Mouse (Mus musculus) retina, embryonic 14.5 days (tissue): ENCODE data around the gene Morn4.
"Not testable (repeated sequence)": the region's sequence is repeated elsewhere in the genome, so short reads cannot be mapped to it uniquely, and the experiment has no call there.

Experiments
- DNase-seq: peaks from one replicate; pipeline ENCODE4 v3.0.0-alpha.2; 2015; ENCODE audit warnings: low spot score

Gene Morn4

GRCm38 (mm10) chr19:42085690-42086089 lies 467 bp downstream of the Morn4 start:
- DNase-seq, result no peak

- DNase-seq, result not testable (repeated sequence)
Measured at GRCm38 (mm10) chr19:42081613-42082012, 4.5 kb downstream of the Morn4 start.

GRCm38 (mm10) chr19:42080469-42080868 lies 5.7 kb downstream of the Morn4 start:
- DNase-seq, result no peak

GRCm38 (mm10) chr19:42079950-42080349 lies 6.2 kb downstream of the Morn4 start:
- no peak for DNase-seq

GRCm38 (mm10) chr19:42079006-42079405 lies 7.2 kb downstream of the Morn4 start:
- no peak for DNase-seq

- DNase-seq, result no peak
Measured at GRCm38 (mm10) chr19:42078566-42078965, 7.6 kb downstream of the Morn4 start.

GRCm38 (mm10) chr19:42075992-42076391 lies 10.2 kb downstream of the Morn4 start:
- DNase-seq, result no peak

- DNase-seq, result no peak
Measured at GRCm38 (mm10) chr19:42075051-42075450, 11.1 kb downstream of the Morn4 start.

GRCm38 (mm10) chr19:42072802-42073201 lies 13.4 kb downstream of the Morn4 start:
- no peak for DNase-seq

- no peak for DNase-seq
Measured at GRCm38 (mm10) chr19:42071886-42072608, 14.1 kb downstream of the Morn4 start.

GRCm38 (mm10) chr19:42071221-42071620 lies 14.9 kb downstream of the Morn4 start:
- DNase-seq, result no peak

GRCm38 (mm10) chr19:42069241-42069525 lies 17.0 kb downstream of the Morn4 start:
- peak; percentile 28 for DNase-seq

GRCm38 (mm10) chr19:42068441-42069240 lies 17.5 kb downstream of the Morn4 start:
- DNase-seq, result no peak

GRCm38 (mm10) chr19:42061443-42061842 lies 24.7 kb downstream of the Morn4 start:
- DNase-seq, result no peak

GRCm38 (mm10) chr19:42058426-42058825 lies 27.7 kb downstream of the Morn4 start:
- DNase-seq, result no peak

- no peak for DNase-seq
Measured at GRCm38 (mm10) chr19:42056719-42057409, 29.3 kb downstream of the Morn4 start.

GRCm38 (mm10) chr19:42055881-42056280 lies 30.3 kb downstream of the Morn4 start:
- no peak for DNase-seq

GRCm38 (mm10) chr19:42054255-42054654 lies 31.9 kb downstream of the Morn4 start:
- DNase-seq, result no peak

GRCm38 (mm10) chr19:42051948-42052347 lies 34.2 kb downstream of the Morn4 start, which contains the start of gene 4933411K16Rik:
TSS of gene 4933411K16Rik (plus strand) at chr19:42052248.
- DNase-seq, result no peak

GRCm38 (mm10) chr19:42051351-42051750 lies 34.8 kb downstream of the Morn4 start:
- DNase-seq, result no peak

GRCm38 (mm10) chr19:42050251-42050650 lies 35.9 kb downstream of the Morn4 start:
- DNase-seq, result no peak

GRCm38 (mm10) chr19:42045269-42046102 lies 40.7 kb downstream of the Morn4 start, which contains the start of gene Hoga1:
TSS of gene Hoga1 (plus strand) at chr19:42045610.
- peak; percentile 77 for DNase-seq
